Mouse (Mus musculus) layer of hippocampus, adult 9-10 months (tissue): Measurements from ENCODE around the gene Gm12166.
A peak's percentile ranks its signal among the peaks of the same experiment; 100 is the strongest.

Experiments used
- DNase-seq: peaks from one replicate; pipeline ENCODE4 v3.0.0; 2022; ENCODE audit warnings: low spot score

The Gm12166 gene

DNA sequence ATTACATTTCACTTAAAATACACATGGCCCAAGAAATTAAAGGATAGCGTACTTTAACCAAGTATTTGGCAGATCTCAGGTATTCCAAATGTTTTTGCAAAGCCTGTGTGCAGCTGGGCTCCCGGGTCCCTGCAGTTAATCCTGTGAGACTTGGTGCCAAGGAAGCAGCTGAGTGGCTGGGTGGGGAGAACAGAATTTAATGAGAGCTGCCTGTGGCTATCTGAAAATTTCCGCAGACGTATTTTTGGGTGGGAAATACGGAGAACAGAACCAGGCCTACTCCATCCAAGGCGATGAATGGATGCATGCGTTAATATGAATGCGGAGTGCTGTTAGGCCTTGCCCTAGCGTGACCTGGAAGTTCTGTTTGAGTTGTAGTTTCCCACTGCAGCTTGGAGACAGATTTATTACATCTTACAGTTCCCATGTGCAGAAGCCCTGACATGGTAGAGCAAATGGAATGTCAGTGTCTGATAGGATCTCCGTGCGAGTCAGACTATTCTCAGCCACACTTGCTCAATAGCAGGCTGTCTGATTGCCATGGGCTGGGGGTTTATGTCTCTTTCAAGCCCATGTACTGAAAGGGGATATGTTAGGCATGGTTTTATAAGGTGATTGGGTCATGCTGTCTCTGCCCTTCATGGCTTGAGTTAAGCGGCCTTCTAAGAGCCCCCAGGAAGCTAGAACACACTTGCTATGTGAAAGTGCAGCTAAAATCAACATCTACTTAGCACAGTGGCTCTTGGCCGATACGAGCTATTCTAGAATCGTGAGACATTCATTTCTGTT is 21.1 kb upstream of the Gm12166 start:
- no peak for DNase-seq

DNA sequence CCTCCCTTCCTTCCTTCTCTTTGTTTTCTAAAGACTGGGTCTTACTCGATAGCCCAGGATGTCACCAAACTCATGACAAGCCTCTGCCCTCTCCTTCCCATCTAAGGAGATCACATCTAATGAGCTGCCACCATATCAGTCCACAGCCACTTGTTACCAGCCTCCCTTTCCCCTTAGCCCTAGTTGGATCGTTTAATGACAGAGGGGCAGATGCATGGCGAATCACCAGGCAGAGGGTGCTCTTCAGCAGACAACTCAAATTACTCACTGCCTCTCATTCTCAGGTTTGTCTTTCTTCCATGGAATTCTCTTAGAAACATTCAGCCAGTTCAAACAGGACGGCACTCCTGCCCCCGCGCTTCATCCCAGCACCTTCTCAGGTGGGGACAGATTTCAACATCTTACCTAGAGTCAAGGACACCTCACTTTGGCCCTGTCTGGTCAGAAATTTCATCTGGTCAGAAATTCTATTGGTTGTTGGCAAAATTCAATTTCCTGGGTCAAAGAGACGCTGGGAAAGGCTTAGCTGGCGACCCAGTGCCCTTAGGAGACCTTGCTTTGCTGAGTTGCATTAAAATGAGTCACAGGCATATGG is 20.4 kb upstream of the Gm12166 start:
- DNase-seq: no peak

DNA sequence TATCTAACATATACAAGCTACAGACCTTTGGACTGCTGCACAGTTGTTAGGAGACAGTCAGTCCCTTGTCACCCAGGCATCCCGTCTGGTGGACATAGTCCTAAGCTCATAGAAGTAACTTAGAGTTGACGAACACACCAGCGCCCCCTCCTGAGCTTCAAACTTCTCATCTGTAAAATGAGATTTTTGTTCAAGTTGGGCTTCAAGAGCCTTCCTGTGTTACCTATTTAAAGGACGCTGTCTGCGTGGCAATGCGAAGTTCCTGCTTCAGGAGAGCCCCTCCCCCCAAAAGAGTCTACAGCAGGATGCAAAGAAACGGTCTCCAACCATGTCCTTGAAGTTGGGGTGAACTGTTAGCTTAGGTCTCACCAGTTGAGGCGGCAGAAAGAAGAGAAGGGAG is 18.7 kb upstream of the Gm12166 start:
- no peak for DNase-seq

DNA sequence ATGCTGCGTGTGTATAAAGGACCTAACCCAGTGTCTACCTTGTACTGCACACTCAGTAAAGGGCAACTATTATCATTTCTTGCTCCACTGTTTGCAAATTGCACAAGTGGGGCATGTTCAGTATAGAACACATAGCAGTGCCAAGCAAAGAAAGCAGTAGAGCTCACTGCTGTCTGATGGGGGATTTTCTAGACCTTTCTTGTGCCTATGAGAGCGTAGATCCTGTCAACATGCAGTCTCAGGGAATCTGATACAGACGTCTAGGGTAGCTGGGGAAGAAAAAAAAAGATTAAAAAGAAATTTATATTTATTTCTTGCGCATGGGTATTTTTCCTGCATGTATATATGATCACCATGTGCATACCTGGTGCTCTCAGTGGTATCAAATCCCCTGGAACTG is 18.0 kb upstream of the Gm12166 start:
- no peak for DNase-seq

DNA sequence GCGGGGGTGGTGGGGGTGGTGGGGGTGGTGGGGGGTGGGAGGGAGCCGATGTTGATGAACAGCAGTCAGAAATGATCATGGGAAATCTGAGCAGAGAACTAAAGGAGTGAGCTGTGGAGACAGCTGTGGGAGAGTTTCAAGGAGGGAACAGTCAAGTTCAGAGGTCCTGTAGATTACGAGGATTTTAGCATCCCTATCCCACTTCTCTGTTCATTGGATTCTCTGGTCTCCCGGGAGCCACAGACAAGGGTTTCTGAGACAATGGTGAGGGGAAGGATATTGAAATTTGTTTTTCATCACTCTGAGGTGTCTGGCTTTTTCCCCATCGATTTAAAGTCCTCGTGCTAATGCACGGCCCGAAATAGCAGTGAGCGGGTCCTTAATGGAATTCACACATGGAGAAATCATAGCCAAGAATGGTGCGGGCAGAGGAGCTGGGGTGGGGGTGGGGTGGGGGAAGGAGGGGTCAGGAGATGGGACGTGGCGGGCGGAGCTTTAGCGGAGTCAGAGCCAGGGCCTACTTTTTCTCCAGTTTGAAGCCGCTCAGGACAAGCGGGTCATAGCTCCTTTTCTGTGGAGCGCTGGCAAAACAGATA is 17.4 kb upstream of the Gm12166 start:
- no peak for DNase-seq

DNA sequence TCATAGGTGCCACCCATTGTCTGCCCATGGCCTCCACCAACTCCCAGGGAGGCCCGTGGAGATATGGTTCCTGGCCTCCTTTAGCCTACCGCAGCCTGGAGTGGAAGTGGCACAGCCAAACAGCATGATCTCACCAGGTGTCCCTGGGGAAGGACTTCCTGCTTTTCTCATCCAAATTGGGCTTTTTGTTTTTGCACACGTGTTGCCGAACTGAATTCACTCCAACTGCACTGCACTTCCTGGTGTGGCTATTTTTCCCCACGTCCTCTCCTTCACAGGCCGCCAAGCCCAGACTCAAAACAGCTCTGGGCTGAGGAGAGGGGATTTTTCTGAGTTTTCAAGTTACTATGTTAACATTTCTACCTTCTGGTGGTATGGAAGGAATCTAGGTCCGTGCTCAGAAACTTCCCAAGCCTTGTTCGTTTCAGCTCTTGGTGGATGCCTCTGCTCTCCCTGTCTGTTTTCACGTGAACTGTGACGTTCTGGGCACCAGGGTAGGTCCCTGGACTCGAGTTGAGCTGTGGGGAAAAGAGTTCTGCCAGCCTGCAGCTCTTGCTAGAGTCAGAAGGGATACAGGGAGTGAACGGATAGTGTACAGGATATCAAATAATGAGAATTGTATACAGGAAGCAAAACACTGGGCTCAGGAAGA is 16.8 kb upstream of the Gm12166 start:
- no peak for DNase-seq

DNA sequence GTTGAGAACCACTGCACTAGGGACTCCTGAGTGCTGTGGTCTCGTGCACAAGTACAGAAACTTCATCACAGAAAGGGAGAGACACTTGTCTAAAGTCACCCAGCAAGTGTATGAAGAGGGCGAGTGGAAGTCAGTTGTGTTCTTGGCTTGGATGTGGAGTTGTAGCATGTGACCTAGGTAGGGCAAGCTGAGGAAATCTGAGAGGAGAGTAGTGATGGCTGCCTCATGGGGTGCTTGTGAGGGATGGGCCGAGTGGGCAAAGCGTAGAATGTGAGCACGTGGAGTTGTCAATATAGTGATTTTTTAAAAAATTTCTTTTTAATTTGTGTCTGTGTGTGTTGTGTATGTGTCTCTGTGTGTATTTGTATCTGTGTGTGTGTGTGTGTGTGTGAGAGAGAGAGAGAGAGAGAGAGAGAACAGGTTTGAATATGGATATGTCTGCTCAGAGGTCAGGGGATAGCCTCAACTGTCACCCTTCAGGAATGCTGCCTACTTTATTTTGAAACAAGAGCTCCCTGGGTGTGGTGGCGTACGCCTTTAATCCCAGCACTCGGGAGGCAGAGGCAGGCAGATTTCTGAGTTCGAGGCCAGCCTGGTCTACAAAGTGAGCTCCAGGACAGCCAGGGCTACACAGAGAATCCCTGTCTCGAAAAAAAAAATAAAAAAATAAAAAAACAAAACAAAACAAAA is 15.4 kb upstream of the Gm12166 start:
- DNase-seq: no peak

DNA sequence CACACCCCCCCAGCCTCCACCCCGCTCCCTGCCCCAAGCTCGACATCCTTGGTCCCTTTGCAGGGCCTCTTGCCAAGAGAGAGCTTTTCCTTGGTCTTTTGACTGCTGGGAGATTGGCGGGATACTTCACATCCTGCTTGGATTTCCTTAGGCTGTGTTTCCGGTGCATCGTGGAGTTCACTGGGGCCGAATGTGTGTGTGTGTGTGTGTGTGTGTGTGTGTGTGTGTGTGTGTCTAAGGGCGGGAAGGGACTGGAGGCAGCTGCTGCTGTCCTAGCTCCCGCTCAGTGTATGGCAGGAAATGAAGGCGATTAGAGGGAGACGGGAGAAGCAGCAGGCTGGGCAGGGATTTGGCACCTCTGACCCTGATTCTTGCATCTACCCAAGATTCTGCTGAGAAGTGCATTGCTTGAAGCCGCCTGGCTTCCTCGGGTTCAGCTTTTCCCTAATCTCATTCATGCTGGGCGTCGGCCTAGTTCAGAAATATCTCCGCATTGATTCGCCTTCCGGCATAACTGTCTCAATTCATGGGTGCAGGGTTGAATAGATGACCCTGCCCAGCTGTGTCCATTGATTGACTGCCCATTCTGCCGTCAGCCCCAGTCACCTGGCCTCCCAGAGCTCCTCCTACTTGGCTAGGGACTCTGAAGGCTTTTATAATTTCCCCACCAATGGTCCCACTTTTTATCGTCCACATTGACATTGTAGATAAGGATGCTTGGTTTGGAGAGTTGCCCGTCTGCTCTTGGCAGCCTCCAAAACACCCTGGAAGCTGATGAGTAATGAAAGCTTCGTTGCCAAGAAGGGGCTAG is 13.3 kb upstream of the Gm12166 start:
- DNase-seq: no peak

DNA sequence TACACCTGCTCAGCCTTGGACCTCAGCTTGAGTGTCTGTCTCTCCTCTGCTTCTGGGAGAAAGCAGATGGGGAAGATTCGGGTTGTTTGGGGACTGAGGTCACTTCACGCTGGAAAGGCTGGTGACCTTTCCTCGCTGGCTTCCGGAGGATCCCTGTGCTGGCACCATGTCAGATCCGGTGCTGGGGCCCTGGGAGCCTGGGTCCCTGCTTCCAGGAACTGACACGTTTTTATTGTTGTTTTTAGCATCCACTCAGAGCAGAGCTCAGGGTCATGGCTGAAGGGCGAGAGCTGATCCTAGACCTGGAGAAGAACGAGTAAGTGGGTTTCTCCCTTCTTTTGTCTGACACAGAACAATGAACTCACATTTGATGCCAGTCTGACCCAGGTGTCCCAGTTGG is 12.6 kb upstream of the Gm12166 start:
- DNase-seq: no peak

DNA sequence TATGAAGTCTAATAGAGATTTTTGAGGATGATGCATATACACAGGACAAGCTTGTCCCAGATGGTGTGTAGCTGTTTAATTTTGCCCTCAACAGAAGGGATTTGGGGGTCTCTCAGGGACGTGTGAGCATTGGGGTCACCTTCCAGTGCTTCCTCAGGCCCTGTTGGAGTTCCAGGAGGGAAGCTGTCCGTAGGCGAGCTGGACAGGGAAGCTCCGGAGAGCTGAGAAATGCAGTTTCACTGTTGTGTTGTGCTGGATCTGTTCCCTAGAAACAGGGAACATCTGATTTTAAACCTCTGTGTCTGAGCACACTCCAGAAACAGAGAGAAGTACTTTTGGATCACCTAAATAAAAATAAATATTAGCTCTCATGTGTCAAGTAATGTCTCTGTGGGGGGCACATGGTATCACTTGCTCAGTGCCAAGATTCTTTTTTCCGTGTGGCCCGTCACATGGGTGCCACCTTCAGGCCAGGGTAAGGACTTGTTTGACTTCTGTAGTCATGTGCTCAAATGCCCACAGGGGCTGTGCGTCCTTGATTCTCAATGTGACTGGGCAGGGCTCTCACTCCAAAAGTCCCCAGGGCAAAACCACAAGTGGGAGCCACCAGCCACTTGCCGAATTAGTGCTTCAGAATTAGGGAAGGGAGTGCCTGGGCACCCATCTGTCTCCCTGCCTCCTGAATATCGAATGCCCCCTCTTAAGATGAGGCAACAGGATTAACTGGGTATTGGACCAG is 11.0 kb upstream of the Gm12166 start:
- no peak for DNase-seq

DNA sequence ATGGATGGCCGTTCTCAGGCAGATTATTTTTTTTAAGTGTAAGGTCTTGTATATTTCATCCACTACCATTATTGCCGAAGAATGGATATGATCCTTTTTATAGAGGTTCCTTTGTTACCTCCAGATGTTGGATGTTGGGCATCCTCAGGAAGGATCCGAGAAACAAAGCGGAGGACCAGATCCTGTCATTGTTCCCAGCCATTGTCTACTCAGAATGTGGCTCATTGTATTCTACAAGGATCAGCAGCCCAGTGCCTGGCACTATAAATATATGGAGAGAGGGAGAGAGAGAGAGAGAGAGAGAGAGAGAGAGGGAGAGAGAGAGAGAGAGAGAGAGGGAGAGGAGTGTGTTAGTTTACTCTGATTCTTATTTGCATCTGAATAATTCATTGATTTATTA is 10.4 kb upstream of the Gm12166 start:
- no peak for DNase-seq

DNA sequence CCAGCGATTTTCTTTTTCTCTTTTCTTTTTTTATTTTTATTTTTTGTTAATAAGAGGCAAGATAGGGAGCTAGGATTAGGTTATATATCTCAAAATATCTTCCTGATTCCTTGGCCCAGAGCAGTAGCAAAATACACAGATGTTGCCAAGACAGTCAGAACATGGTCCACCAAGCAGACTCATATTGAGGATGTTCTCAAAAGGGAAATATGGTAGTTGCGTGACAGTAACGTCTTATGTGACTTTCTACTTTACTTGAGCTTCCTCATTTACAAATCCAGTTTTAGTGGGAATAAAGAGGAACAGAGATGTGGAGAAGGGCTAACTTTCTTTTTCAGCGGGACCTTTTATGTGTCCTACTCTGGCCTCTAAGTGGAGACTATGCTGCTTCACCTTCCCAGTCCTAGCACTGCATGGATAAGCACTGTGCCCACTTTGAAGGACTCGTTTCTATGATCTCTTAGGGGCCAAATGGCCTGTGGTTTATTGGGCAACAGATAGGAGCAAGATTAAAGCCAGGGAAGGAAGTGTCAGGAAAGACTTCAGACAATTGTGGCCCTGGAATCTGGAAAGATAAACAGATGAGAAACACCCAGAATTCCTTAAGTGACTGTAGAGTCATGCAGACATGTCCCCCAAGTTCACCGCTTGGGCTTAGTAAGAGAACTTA is 9.8 kb upstream of the Gm12166 start:
- DNase-seq: no peak

DNA sequence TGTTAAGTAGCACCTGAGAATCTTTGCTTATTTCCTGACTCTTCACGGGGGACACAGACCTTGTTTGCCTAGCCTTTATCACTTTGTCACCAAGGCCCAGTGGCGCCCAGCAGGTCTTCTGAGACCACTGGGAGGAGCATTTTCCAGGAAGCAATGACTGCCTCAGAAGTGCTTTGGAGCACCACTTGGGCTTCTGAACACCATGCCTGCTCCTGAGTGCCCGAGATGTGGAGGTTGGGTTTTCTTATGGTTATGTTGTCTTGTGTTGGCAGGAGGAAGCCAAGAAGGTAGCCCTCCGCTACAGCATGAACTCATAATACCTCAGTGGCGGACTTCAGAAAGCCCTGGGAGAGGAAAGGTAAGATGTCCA is 8.5 kb upstream of the Gm12166 start:
- no peak for DNase-seq

DNA sequence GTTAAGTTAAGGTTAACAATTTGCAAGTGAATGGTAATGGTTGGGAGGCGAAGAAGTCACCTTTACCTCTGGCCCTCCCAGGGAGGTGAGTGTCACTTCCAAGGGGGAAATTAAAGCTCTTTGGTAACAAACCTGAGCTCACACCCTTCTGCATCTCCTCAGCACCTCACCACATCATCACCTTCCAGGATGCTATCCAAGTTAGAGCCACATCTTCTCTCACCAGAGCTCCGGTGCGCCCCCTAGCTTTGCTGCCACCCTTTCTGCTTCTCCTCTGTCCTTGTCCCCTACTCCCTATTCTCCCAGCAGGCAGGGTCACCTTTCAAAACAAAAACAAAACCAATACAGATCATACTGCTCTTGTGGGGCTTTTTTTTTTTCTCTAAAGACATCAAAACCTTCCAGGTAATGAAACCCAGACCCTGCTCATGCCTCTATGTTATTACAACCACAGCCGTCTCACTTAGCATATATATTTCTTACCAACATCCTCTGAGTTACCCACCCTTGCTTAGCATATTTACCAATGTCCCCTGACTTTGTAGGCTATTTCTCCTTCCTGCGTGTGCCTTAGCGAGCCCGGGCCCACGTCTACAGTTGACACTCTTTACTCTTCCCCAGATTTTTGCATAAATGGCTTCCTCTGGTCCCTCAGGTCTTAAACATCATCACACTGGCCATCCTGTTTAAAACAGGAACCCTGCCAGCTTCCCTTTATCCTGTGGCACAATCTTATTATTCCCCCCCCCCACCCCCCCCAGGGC is 7.9 kb upstream of the Gm12166 start:
- DNase-seq: no peak

DNA sequence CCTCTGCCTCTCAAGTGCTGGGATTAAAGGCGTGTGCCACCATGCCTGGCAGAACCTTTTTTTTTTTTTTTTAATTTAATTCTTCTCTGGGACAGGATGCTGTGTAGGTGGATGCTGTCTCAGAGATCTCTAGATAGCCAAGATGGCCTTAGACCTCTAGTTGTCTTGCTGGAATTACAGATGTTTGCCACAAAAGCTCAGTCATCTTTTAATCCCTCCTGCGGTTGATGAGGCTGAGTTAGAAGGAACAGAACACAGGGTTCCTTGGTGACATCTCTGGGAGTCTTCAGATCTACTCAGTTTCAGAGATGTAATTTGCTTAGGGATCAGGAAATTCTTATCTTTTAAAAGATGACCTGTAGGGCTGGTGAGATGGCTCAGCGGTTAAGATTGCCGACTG is 6.8 kb upstream of the Gm12166 start:
- no peak for DNase-seq

DNA sequence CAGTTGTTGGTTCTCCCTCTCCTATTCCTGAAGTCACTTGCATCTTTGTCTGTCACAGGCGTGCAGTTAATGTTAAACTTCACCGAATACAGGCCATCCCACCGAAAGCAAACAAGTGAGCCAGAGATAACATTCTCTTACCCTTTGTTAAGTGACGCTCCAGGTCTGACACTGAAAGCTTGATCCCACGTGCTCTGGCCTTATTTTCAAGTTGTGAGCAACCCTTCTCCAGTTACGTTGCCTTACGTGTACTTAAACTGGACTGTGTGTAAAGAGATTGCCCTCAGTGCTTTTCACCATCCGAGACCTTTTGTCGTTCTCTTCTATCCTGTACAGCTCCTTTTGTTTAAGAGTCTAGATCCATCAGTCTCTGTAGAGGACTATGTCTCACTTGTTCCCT is 5.9 kb upstream of the Gm12166 start:
- DNase-seq: no peak

DNA sequence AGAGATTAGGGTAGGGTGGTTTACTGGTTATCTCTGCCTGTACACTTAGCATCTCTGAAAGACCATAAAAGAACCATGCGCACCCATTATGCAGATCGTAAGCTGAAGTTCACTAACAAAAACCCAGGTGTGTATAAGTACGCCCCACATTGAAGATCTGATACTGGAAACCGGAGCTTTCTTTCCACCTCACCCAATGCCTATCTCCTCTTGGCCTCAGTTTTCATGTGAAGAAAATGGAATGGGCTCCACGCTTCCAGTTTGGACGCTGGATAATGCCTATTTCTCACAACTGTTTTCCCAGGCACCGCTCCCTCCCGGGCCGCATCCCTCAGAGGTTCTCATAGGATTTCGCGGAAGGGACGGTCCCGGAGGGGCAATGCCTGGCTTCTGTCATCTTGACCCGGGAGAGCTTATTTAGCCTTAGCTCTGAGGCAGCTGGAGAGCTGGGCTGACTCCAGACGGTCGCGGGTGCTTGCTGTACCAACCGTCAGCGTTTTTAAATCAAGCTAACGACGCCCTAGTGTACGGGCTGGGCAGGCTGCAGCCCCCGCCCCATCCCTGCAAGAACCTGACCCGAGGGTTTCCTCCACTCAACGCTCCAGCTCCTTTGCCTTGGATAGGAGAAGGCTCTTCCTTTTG is 4.8 kb upstream of the Gm12166 start:
- DNase-seq: no peak

DNA sequence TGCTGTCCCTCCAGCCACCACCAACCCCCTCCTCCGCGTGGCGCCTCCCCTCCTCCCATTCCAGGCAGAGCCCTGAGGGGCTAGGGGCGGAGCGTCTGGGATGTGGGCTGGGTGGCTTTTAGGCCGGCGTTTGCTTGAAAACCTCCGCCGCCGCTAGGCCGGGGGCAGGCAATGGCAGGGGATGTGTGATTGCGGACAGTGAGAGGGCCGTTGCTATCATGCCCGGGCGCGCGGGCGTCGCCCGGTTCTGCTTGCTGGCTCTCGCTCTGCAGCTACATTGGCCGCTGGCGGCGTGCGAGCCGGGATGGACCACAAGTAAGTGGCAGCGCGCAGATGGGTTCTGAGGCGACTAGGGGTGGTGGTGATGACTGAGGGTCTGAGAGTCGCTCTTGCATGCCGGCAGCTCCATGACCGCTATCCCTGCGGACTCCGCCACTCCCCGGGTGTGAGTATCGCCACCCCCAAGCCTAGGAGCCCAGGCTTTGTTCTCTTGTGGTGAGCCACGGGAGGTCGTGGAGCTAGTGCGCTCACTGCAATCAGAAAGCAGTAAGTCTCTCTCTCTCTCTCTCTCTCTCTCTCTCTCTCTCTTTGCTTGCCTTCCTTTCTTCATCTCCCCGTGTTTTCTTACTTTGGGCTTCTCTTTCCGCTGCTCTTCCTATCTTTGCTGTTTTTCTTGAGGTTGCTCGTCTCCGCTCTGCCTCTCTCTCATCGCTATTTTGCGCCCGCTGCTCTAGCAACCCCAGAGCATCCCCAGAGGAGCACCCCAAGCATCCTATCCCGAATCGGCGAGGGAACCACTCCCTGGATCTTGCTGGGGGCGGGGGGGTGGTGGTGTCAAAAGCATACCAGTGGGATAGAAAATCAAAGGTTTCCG is 4.0 kb upstream of the Gm12166 start, which contains the start of gene Adam19:
Gene Adam19 (plus strand): TSS at position 97 of the 874 bp plus-strand sequence.
- DNase-seq: peak; percentile 30
